Mouse (Mus musculus) cerebellum, postnatal 14 days (tissue): ENCODE data around the gene Caskin1.

Experiments
- DNase-seq, 2 experiments: peaks; one replicate each; pipeline ENCODE4 v3.0.0; 2021; ENCODE audit warnings: mixed read lengths in 2 of 2

Caskin1 gene

DNA sequence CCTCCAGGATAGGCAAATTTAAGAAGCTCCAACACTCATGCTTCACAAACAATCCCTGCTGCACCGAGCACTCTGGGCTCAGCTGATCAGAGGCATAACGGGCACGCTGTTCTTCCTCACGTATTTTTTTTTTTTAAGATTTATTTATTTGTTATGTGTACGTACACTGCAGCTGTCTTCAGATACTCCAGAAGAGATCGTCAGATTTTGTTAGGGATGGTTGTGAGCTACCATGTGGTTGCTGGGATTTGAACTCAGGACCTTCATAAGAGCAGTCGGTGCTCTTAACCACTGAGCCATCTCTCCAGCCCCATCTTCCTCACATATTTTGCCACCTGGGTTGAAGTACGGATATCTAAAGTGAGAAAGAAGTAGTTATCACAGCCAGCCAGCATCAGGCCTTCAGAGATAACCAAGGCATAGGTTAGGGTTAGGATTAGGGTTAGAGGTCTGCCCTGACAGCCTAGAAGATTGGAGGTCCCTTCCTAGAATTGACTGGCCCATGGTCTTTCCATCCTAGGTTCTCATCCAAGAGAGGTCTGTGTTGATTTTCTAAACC is 45.8 kb downstream of the Caskin1 start, which contains the start of gene Rab26:
Rab26 (minus strand) TSS at position 51 of the 559 bp plus-strand sequence.
- no peak for DNase-seq

DNA sequence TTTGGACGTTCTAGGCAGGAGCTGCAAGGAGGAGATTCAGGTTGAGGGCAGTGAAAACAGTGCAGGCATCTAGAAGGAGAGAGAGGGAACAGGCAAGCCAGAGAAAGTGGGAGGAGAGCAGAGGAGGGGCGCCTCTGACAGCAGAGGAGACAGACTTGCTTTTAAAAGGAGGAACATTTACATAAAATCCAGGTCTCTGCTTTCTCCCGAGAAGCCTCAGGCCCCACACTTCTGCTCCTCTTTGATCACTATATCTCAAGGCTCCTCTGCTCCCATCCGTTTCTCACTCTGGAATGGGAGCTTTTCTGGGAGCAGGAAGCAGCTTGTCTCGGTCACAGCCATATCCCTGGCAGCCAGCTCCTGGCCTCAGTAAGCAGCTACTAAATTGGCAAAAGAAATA is 46.9 kb downstream of the Caskin1 start:
- DNase-seq, result no peak

DNA sequence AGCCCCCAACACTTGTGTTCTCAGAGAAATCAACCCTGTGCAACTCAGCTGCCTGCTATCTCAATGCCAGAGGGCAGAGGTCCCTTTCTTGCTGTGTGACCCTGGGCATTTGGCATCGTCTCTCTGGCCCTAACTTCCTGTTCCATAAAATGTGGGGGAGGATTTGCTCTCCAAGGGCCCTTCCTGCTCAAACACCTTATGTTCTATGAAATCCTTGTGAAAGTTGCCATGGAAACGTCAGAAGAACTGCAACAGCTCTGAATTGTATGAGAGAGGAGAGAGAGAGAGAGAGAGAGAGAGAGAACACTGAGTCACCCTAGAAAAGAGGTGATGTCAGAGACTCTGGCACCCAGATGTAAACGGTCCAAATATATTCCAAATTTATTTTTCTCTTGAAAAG is 49.1 kb downstream of the Caskin1 start:
- no peak for DNase-seq

DNA sequence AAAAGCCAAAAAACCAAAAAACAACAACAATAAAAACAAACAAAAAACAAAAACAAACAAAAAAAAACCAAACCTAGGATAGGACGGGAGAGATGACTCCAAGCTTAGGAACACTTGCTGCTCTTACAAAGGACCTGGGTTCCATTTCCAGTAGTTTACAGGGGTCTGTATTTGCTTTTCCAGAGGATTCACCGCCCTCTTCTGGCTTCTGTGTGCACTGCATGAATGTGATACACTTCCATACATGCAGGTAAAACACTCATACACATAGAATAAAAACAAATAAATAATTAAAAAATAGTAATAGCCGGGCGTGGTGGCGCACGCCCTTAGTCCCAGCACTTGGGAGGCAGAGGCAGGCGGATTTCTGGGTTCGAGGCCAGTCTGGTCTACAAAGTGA is 50.5 kb downstream of the Caskin1 start:
- DNase-seq, result peak; percentile 75 to 80

DNA sequence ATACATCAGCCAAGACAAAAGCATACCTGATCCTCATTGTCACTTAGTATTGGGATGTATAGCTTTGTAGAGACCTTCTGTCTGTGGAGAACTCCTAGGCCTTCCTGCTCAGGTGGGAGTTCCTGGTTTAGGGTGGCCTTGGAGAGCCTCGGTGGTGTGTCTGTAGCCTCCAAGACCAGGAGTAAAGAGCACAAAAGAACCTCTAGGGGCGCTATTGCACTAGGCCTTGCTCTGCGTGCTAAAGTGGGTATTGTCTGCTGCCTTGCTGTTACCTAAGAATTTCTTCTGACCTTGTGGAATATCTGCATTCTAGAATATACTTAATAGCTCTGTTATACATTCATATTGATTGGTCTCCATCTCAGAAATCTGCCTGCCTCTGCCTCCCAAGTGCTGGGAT is 52.0 kb downstream of the Caskin1 start:
- peak; percentile 64 to 69 for DNase-seq

DNA sequence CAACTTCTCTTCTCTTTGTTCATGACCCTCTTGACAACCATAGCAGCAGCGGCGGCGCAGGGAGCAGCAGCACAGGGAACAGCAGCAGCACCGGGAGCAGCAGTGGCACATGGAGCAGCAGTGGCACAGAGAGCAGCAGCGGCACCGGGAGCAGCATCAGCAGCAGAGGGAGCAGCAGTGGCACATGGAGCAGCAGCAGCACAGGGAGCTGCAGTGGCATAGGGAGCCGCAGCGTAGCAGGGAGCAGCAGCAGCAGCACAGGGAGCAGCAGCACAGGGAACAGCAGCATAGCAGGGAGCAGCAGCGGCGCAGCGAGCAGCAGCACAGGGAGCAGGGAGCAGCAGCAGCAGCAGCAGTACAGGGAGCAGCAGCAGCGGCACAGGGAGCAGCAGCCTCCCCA is 56.2 kb downstream of the Caskin1 start:
- DNase-seq, result no peak

DNA sequence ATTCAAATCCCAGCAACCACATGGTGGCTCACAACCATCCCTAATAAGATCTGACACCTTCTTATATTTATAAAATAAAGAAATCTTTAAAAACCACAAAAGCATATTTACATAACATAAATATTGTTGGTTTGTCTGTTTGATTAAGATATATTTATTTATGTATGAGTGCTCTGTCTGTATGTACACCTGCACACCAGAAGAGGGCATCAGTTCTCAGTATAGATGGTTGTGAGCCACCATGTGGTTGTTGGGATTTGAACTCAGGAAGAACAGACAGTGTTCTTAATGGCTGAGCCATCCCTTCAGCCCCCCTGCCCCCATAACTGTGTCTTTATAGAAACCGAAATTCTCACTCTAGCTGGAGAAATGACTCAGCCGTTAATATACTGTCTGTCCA is 56.8 kb downstream of the Caskin1 start:
- no peak for DNase-seq

DNA sequence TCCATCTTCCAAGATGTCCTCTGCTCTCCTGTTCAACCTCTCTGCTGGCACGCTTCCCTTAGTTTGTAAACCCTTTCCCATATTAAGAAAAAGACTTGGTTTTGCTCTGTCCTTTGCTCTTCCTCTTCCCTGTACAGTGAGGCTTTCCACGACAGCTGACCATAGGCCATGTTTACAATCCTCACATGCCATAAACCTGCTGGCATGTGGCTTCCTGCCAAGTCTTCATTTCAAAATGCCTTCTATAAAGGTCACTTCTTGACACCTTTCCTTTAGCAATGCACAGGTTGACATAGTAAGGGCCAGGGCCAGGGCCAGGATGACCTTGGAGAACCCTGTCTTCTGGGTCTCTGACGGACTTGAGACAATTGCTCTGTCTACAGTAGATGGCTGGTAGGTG is 57.8 kb downstream of the Caskin1 start:
- no peak for DNase-seq

DNA sequence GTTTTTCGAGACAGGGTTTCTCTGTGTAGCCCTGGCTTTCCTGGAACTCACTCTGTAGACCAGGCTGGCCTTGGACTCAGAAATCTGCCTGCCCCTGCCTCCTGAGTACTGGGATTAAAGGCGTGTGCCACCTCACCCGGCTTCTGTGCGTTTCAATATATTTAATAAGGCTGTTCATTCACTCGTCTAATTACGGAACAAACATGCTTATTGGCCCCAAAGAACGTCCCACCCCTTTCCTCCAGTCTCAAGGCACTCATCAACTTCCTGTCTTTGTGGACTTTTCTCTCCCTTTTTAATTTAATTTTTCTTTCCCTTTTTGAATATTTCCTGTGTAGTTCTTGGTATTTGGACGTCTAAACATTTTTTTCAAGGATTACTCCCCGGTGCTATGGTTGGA is 60.0 kb downstream of the Caskin1 start:
- DNase-seq, result no peak

DNA sequence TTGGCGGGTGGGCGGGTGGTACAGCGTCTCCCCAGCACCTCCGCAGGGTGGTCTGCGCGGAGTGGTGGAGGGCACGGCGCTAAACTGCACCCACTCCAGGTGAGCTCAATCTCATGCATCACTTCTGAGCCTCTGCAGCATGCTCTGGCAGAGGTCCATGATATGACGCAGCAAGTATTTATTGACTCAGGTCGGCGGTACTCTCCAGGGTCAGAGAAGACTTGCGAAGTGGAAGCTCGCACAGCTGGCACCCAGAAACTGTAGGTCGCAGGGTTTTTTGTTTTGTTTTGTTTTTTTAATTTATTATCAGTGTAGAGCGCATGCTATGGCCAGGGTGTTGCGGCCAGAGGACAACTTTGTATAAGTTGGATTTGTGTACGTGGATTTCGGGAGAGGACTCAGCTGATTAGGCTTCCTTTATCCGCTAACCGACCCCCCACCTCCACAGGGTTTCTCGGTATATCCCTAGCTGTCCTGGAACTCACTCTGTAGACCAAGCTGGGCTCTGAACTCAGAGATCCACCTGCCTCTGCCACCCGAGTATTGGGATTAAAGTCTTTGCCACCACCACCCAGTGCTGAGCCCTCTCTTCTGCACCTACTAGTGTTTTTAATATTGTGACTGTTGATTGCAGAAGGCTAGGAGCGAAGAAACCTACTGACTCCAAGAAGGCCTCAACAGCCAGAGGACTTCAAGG is 60.7 kb downstream of the Caskin1 start:
- peak; percentile 63 to 69 for DNase-seq

DNA sequence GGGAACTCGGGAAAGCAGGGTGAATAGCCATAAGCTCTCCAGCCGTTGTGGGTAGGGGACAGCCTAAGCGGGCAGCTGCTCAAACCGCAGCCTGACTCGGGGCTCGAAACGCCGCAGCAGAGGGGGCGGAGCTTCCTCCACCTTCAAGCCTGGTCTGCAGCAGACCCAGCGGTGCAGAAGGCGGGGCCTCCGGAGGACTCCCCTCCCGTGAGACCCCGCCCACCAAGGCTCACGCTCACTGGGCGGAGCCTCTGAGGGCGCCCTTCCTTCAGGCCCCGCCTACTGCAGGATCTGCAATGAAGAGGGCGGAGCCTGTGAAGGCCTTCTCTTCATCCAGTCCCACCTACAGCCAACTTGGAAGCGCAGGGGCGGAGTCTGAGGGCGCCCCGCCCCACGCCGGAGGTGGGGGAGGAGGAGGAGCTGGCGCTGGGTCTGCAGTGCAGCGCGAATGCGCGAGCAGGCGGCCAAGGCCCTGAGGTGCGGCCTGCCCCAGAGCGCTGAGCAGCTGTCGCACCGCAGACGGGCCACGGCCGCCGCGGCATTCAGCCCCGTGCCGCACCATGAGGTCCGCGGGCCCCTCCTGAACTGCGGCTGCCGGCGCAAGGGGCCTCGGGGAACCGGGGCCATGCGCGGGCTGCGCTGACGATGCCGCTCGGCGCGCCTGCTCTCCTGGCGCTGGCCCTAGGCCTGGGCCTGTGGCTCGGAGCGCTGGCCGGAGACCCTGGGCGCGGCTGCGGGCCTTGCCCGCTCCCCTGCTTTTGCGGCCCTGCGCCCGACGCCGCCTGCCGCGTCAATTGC is 61.4 kb downstream of the Caskin1 start, which contains the start of gene Pkd1:
Pkd1 (plus strand) TSS at position 217 of the 798 bp plus-strand sequence.
- peak; percentile 93 to 98 for DNase-seq

DNA sequence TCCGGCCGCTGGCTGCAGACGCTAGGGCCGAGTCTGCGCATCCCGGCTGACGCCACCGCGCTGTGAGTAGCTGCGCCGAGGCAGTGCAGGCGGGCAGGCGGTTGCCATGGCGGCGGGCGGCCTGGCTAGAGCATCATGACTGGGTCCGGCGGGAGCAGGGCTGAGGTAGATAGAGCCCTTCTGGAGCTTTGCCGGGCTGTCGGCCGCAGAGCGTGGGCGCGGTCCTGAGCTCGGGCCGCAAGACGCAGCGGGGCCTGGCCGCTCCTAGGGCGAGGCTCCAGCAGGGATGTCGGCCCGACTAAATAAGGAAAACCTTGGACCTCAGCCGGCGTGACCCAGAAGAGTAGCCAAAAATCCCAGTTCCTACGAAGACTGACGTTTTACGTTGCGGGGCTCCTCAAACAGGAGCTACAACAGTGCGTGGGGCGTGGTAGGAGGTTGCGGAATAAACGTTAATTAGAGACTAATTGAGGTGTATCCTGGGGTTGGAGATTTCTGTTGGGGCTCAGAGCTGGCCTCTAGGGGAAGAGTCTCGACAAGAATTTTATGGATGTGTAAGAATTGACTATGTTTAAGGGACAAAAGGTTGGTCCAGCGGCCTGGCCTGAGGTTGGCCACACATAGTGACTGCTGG is 62.1 kb downstream of the Caskin1 start:
- peak; percentile 88 for DNase-seq

DNA sequence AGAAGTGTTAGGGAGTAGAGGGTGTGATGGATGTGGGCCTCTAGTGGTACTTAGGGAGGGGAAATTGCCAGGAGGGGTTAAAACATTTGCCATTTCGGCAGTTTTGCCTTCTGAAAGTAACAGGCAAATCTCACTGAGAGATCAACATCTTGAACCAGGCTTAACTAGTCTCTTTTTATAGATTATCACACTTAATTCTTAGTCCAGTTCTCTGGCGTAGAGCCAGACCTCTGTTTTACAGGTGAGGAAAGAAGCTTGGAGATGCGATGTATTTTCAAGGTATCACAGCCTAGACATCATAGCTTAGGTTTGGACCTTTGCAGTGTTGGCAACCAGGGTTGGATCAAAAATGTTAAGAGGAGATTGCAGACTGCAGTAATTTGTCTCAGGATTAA is 62.6 kb downstream of the Caskin1 start:
- DNase-seq, result peak; percentile 38

DNA sequence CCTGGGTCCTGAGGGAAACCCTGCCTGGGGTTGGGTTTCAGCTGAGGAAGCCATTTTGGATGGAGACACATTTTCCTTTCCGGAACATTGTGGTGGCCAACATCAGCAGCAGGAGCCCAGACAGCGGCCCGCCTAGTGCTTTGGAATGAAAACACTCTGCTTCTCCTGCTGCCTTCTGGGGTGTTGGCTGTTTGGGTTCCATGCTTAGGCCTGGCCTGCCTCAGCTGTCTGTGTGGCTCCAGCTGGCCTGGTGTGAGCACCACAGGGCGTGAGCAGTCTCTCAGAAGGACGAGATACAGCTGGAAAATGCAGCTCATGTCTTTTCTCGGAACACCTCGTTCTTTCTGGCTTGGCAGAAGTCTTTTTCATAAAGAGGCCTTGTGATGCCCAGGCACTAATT is 68.7 kb downstream of the Caskin1 start:
- DNase-seq, result no peak
